Mouse (Mus musculus) brain, adult 10 weeks (tissue): Measurements from ENCODE around the gene Zscan20. TPM values are rescaled to one million over a fixed set of nuclear protein-coding genes. Genes with fewer than 3 reads are reported as not detected.

Experiments
- polyA plus RNA-seq: library from polyadenylated mRNA; stranded (reverse); fragments of 350-450 nt; fragmentation: Illumina TruSeq; extraction: RNeasy Lipid Tissue Mini Kit (QIAGEN cat#74804); gene quantifications from one replicate; pipeline ENCODE4 v1.2.3, GENCODE M21; 2015; ENCODE audit warnings: low read depth, low replicate concordance

Gene Zscan20
- polyA plus RNA-seq: 2.8 TPM

GRCm38 (mm10) chr4:128609925-128610402, at the start of gene Zscan20:
Gene Zscan20 (minus strand): TSS chr4:128610098.

GRCm38 (mm10) chr4:128654505-128655381, 44.8 kb upstream of the Zscan20 start, which contains the start of gene Phc2:
Gene Phc2 (plus strand): TSS chr4:128654702.

DNA sequence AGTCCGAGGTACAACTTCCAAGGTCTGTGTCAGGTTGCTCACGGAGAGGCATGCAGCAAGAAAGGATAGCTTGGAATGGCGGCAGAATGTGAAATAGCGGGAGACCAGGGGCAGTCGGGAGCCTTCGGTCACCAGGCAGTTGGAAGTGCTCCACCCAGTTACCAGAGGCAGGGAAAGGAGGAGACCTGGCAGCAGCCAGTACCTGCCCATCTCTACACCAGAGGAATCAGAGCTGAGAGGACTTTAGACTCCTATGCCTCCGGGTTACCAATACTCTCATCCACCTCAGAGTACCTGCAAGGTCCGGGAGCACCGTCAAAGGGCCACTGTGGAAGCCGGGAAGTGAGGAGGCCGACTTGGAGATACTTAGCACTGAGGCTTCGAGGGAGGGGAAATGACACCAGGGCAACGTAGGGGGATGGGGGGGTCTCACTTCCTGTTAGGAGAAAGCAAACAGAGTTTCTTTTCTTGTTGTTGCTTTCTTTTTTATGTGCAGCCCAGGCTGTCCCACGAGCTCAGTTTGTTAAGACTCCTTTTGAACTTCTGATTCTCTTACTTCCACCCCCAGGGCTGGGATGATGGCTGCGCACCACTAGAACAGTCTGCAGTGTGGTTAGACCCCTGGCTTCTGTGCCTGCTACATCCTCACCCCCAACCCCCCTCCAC, 8.5 kb upstream of the Zscan20 start, which contains the start of gene Tlr12:
Gene Tlr12, minus strand, starts transcription at position 374 of the 666 bp plus-strand sequence.

Other genes with a start within 250 kb of the Zscan20 start
- gene Tlr12, start 8.5 kb upstream of the Zscan20 start, polyA plus RNA-seq: 0.40 TPM
- 63.0 TPM for gene Phc2, start 44.6 kb upstream of the Zscan20 start, polyA plus RNA-seq
- gene A3galt2, start 145.3 kb upstream of the Zscan20 start, polyA plus RNA-seq: 0.21 TPM
- 16.0 TPM for gene Zfp362, start 195.9 kb upstream of the Zscan20 start, polyA plus RNA-seq